Mouse (Mus musculus) kidney, postnatal 14 days (tissue): ENCODE results near the gene Gm6034.
"Not testable (repeated sequence)": the region's sequence is repeated elsewhere in the genome, so short reads cannot be mapped to it uniquely, and the experiment has no call there.

Source experiments
- DNase-seq: peaks from one replicate; pipeline ENCODE4 v3.0.0; 2022; ENCODE audit warnings: mixed read lengths

Gm6034 gene

DNA sequence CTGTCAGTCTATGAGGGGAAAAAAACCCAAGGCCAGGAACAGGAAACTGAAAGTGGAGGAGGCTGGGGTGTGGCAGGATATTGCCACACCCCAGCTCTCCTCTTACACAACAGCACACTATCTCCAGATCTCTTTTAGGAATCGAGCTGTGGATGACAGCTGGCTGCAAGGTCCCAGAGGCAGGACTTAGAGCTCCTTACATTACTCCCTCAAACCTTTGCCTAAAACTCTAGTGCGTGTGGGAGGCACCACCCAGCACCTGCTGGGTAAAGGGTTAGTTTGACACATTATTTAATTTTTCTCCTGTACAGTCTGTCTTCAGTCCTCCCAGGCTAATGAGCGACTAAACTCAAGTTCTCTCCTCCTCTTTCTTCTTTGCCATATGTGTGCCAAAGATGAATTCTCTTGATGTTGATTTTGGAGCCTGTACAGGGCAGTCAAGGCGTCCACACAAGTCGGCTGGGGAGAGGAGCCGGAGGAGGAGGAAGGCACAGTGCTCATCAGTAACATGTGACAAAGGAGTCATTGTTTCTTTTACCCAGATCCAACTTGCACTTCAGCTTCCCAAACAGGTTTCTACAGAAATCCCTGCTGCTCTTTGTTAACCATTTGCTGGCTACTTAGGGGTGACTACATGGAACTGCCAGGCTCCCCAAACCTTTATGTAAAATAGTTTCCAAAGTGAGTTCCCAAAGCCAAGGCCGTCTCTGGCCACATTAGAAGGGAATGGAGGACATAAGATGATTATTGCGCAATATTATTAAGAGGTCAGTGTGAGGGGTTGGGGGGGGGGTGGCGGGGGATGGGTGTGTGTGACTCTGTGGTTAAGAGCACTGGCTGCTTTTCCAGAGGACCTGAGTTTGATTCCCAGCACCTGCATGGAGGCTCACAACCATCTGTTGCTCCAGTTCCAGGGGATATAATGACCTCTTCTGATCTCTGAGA is 18.8 kb upstream of the Gm6034 start:
- DNase-seq = peak; percentile 43

- no peak for DNase-seq
Observed at GRCm38 (mm10) chr17:36025197-36025596, 17.6 kb upstream of the Gm6034 start.

GRCm38 (mm10) chr17:36025901-36026300 is 16.9 kb upstream of the Gm6034 start:
- no peak for DNase-seq

DNA sequence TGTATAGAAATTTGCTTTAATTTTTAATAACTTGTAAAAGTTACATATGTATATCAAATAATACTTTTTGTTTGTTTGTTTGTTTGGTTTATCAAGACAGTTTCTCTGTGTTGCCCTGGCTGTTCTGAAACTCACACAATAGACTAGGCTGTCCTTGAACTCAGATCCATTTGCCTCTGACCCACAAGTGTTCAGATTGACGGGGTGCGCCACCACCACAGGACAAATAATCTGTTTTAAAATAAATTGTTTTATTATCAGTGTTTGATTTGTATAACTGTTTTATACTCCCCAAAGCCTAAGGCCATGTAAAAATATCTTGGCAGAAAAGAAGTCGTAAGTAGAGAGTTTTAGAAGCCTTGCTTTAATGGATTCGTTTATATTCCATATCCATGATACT is 15.1 kb upstream of the Gm6034 start:
- DNase-seq = no peak

DNA sequence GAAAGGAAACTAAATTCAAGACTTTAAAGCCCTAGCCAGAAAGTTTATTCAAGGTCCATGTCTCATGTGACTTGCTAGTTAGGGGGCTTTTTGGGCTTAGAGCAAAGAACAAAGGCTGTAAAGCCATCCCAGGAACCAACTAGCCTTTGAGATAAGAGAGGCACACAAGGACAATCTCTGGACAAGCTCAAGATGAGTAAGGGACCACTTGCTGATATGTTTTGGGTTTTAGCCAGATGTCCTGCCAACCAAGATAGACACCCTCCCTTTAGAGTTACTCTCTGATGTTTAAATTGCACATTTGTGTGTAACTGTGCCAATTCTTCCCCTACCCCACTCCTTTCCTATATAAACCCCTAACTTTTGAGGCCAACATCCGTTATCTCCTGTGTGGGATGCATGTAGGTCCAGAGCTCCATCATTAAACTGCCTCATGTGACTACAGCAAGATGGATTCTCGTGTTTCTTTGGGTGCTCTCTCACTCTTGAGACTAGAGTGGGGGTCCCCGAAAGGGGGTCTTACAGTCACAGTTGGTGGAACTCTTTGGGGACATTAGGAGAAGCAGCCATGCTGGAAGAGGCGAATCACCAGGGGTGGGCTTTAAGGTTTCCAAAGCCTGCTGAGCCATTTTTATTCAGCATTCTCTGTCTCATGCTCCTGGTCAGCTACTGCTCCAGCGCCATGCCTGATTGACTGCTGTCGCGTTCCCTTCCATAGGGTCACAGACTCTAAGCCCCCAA is 13.7 kb upstream of the Gm6034 start:
- DNase-seq = no peak

- not testable (repeated sequence) for DNase-seq
Observed at GRCm38 (mm10) chr17:36030046-36030702, 12.6 kb upstream of the Gm6034 start.

GRCm38 (mm10) chr17:36030703-36031582 is 11.8 kb upstream of the Gm6034 start:
- not testable (repeated sequence) for DNase-seq

GRCm38 (mm10) chr17:36031583-36032331 is 11.0 kb upstream of the Gm6034 start:
- DNase-seq = peak; percentile 66

- DNase-seq = peak; percentile 83
Observed at GRCm38 (mm10) chr17:36032351-36032875, 10.3 kb upstream of the Gm6034 start, which contains the start of gene H2-T23. H2-T23 (minus strand) TSS chr17:36032855.

DNA sequence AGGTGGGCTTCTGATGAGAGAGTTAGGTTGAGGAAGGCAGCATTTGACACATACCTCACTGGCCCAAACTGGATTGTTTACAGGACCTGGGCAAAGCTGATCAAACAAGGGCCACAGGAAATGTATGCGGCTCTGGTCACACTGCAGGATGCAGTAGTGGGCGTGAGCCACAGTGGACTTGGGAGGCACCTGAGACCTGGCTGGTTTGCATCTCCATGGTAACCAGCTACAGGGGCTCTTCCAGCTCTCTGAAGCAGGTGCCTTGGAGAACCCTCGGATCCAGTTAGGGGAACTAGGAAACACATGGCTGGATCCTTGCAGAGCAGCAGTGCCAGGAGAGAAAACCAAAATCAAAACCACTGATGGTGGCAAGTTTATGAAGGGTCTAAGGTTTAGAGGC is 8.2 kb upstream of the Gm6034 start:
- not testable (repeated sequence) for DNase-seq

DNA sequence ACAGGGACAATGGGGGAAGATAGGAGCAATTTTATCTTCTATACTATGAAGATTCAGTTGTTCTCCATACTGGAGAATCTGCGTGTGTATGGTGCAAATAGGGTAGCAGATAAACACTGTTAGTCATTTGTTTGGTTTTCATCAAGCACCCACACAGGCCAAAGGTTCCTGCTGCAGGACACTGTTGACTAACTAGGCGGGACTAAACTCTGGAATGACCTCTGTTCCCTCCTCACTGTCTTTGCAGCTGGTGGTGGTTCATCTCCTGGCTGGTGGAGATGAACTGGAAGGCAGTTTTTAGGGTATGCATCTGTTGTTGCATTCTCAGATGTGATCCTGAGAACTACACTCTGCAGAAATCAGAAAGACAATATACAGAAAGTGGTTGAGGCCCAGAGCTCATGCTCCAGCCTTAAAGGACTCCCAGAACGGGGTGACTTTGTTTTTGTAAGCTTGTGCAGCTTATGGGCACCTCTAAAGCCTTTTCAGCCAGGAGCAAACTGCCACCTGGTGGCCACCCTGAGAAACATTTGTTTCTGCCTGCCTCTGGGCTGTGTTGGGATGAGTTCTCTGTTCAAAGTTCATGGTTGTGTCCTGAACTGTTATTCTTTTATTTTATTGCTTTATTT is 7.6 kb upstream of the Gm6034 start:
- peak; percentile 77 for DNase-seq

DNA sequence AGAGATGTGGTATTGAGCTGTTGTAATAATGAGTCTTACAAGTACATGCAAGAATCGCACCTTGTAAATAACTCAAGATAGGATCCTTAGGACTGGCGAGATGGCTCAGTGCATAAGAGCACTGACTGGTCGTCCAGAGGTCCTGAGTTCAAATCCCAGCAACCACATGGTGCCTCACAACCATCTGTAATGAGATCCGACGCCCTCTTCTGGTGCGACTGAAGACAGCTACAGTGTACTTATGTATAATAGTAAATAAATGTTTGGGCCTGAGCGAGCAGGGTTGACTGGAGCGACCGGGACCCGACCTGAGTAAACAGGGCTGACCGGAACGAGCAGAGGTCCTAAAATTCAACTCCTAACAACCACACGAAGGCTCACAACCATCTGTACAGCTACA is 6.6 kb upstream of the Gm6034 start:
- DNase-seq = not testable (repeated sequence)

GRCm38 (mm10) chr17:36040604-36041003 is 2.2 kb upstream of the Gm6034 start:
- not testable (repeated sequence) for DNase-seq

GRCm38 (mm10) chr17:36042055-36042454 is 706 bp upstream of the Gm6034 start:
- DNase-seq = not testable (repeated sequence)

GRCm38 (mm10) chr17:36043286-36043685 is 525 bp downstream of the Gm6034 start:
- no peak for DNase-seq

DNA sequence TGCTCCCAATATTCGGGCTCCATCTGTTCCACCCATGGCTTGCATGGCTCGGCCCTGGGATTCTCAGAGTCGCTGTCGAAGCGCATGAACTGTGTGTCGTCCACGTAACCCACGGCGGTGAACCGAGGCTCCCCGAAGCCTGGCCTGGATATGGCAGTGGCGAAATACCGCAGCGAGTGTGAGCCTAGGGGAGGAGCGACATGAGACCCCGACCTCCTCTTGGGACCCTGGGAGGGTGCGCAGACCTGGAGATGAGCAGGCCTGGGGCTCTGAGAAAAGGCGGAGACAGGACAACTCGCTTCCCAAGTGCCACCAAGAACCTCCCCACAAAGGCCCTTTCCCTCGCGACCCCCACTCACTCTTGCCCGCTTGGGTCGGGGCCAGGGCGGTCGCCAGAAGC is 15.2 kb downstream of the Gm6034 start:
- DNase-seq = not testable (repeated sequence)

GRCm38 (mm10) chr17:36058362-36058761 is 15.6 kb downstream of the Gm6034 start, which contains the start of gene Gm11127:
Gm11127 (minus strand) TSS chr17:36058371.
- not testable (repeated sequence) for DNase-seq

GRCm38 (mm10) chr17:36060829-36061228 is 18.1 kb downstream of the Gm6034 start:
- DNase-seq = peak; percentile 88

DNA sequence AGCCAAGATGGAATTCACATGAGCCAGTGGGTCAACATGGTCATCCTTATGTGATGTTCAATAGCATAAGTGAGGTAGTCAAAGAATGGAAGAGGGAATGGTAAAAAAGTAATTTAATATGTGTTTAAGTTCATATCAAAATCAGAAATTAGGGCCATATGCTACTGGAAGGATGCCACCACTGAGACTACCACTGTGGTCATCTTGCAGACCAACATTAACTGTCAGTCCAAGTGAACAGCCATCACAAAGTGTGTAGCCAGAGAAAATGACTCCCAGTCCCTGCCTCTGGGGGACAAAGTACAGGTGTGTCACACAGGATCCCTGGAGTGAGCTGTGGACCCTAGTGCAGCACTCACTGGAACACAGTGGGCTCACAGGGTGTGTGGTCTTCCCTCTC is 39.1 kb downstream of the Gm6034 start:
- not testable (repeated sequence) for DNase-seq

DNA sequence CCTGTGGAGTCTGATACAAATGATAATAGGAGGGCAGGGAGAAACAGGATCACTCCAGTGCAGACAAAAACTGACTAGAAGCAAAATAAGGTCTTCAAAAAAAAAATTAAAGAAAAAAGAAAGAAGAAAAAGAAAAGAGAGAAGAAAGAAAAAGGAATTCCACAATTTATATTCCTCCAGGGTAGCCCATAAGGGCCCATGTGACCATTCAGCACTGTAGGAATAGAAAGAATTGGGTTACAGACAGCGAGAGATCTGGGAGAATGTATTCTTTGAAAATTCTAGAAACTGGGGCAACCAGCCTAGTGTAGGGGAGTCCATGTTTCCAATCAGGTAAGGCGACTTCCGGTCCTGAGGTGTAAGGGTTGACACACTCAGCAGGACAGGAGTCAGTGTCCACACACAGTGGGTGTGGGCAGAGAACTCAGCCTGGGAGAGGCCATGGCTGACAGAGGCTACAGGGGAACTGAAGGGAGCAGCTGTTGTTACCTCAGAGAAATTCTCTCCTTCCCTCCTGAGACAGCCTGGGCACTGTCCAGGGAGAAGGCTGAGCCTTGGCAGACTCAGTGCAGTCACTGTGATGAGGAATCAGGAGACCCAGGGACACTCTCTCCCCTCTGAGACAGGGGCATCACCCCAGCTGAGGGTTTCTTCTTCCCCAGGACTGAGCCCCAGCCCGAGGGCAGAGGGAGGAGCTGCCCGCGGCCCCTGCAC is 39.9 kb downstream of the Gm6034 start:
- DNase-seq = not testable (repeated sequence)
